Mouse (Mus musculus) forebrain, postnatal 0 days (tissue): ENCODE measurements around the gene Tpk1. TPM values are rescaled to one million over a fixed set of nuclear protein-coding genes. Genes with fewer than 3 reads are reported as not detected.

Experiments used
- ATAC-seq: fragments of 200-750 bp; cut with Nextera tagmentation; 2 replicates; pipeline ENCODE4 v1.8.0; 2017; ENCODE audit warnings: mild to moderate bottlenecking, moderate library complexity
- DNase-seq: peaks from one replicate; pipeline ENCODE4 v3.0.0-alpha.2; 2015
- H3K27ac ChIP-seq: fragments of 300-500 bp; sonication (generic); 2 replicates; pipeline ENCODE4 v1.5.1; 2014; ENCODE audit warnings: low read depth, mild to moderate bottlenecking, antibody characterized with exemption, low read length, moderate library complexity, mixed read lengths
- H3K27me3 ChIP-seq: fragments of 300-500 bp; sonication (generic); 2 replicates; pipeline ENCODE4 v1.6.1; 2014; ENCODE audit warnings: mild to moderate bottlenecking, low read length, mixed read lengths; ENCODE audit not compliant: insufficient read depth
- H3K36me3 ChIP-seq: fragments of 300-500 bp; sonication (generic); 2 replicates; pipeline ENCODE4 v1.6.1; 2014; ENCODE audit warnings: mild to moderate bottlenecking, moderate library complexity; ENCODE audit not compliant: insufficient read depth
- H3K4me1 ChIP-seq: fragments of 300-500 bp; sonication (generic); 2 replicates; pipeline ENCODE4 v1.6.1; 2014; ENCODE audit warnings: antibody characterized with exemption; ENCODE audit not compliant: insufficient read depth
- H3K4me2 ChIP-seq: fragments of 300-500 bp; sonication (generic); 2 replicates; pipeline ENCODE4 v1.6.1; 2014; ENCODE audit warnings: low read depth, mild to moderate bottlenecking, moderate library complexity
- H3K4me3 ChIP-seq: fragments of 300-500 bp; sonication (generic); 2 replicates; pipeline ENCODE4 v1.5.1; 2014; ENCODE audit warnings: low read depth, low read length, mixed read lengths
- H3K9ac ChIP-seq: fragments of 300-500 bp; sonication (generic); 2 replicates; pipeline ENCODE4 v1.6.1; 2014; ENCODE audit warnings: mild to moderate bottlenecking
- H3K9me3 ChIP-seq: fragments of 300-500 bp; sonication (generic); 2 replicates; pipeline ENCODE4 v1.6.1; 2016; ENCODE audit warnings: low read length
- CTCF ChIP-seq: sonication (generic); IDR thresholded peaks from 2 replicates; pipeline ENCODE4 v1.5.1; 2016; ENCODE audit warnings: antibody characterized with exemption, control low read depth, low read depth
- WGBS: fragments of 180-500 bp; shearing (Covaris S2); extraction: QIAGEN DNeasy Blood & Tissue Kit; methylation state at CpG from one replicate; pipeline ENCODE4 v1.1.7; 2014; 5-methylcytosine and 5-hydroxymethylcytosine counted together
- polyA plus RNA-seq: library from polyadenylated mRNA; unstranded; fragments of >200 nt; fragmentation: Nextera tagmentation; extraction: Ambion mirVana; gene quantifications from 2 replicates; pipeline ENCODE4 v1.2.1, GENCODE M21; 2015
- total RNA-seq: library from RNA; depleted of rRNA; stranded (reverse); fragments of >200 nt; gene quantifications from 2 replicates; pipeline ENCODE4 v1.2.3, GENCODE M21; 2014

Tpk1 gene
- total and polyA plus RNA-seq, 2 experiments from 2014 or later = 4.7 to 5.0 TPM

DNA sequence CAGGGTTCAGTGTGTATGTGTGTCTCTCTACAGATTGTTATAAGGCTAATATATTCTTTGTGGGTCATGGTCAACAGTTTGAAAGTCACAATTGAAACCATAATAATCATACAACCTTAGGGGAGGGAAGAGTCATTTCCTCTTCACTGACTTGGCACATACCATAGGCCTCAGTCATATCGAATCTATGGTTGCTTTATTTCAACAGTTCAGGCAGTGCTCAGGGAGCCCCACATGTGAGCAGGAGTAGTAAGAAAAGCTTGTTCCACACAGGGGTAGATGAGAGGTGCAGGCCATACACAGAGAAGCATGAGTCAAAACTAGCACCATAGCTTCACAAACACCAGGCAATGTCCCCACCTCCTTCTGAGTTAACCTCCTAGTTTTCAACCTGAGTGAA, 323.1 kb downstream of the Tpk1 start:
- no peaks in the 10 kb centered on the region for H3K27me3 ChIP-seq
- no peaks in the 10 kb centered on the region for H3K4me1 ChIP-seq
- no peak overlapping the region for H3K4me3 ChIP-seq
- no peak for TF ChIP-seq CTCF
- H3K9me3 ChIP-seq = no peaks in the 10 kb centered on the region
- H3K36me3 ChIP-seq = no peaks in the 10 kb centered on the region
- no peak for DNase-seq
- H3K9ac ChIP-seq = no peak overlapping the region
- ATAC-seq = no peak
- WGBS = 80% methylated on average over 1 of the region's 1 CpGs
- no peak overlapping the region for H3K4me2 ChIP-seq
- no peak overlapping the region for H3K27ac ChIP-seq

DNA sequence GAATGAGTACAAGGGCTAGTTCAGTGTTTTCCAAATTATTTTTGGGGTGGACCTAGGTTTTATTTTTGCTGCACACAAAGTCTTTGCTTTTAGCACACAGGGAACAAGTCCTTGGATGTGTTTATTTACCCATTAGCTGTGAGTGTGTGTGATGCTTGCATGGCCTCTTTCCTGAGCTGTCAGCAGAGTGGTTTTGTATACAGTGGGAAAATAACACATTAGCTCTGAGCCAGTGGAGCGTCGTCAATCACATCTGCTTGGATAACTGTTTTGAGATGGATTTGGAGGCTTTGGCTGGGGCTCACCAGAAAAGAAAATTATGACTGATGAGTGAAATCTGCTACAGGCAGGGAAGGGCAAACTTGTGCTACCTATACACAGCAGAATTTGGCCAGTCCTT, 323.7 kb downstream of the Tpk1 start:
- Histone ChIP-seq H3K36me3 (no peaks in the 10 kb centered on the region), H3K27me3 (no peaks in the 10 kb centered on the region), H3K9ac (no peak overlapping the region), H3K4me2 (no peak overlapping the region), H3K27ac (no peak overlapping the region), H3K4me3 (no peak overlapping the region), H3K9me3 (no peaks in the 10 kb centered on the region), H3K4me1 (no peaks in the 10 kb centered on the region)
- no peak for DNase-seq
- no peak for ATAC-seq
- WGBS = 19% methylated on average over 2 of the region's 2 CpGs
- no peak for TF ChIP-seq CTCF

DNA sequence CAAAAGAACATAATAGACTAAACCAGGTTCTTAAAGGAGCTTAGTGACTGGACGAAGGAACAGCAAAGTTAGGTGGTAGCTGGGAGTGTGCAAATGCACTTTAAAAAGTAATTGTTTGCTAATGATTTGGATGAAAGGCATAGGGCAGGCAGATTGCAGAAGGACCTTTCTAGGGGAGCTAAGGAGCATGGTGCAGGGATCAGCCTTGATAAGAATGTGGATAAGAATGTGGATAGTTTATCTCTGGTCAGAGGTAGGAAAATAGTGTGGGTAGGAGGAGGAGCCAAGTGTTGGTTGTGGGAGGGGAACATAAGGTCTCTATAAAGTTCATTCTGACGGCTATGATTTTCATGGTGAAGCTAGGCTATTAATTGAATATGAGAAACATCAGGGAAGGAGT, 327.3 kb downstream of the Tpk1 start:
- Histone ChIP-seq H3K27me3 (no peaks in the 10 kb centered on the region), H3K36me3 (no peaks in the 10 kb centered on the region), H3K4me1 (no peaks in the 10 kb centered on the region), H3K4me2 (no peak overlapping the region), H3K4me3 (no peak overlapping the region), H3K9me3 (no peaks in the 10 kb centered on the region), H3K9ac (no peak overlapping the region), H3K27ac (no peak overlapping the region)
- no peak for DNase-seq
- no peak for TF ChIP-seq CTCF
- WGBS = 70% methylated on average over 2 of the region's 2 CpGs
- ATAC-seq = no peak

DNA sequence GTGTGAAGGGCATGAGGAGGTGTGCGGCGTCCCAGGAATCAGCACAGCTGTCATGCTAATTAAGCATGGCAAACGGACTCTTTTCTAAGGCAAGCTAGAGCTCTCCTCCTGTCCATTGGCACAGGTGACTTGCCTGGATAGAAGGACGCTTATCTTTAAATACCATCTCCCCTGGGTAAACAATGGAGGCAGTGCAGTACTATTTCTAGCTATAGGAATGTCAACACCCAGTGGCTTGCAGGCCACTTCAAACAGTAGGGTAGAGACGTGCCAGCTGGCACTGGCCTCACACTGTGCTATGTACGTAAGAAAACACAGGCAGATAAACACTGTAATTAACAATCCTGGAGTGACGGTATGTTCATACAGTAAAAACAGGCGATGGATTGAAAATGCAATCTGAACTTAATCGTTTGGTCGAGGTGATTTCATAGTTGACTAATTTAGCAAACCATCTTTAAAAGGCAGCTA, 328.6 kb downstream of the Tpk1 start:
- no peaks in the 10 kb centered on the region for H3K9me3 ChIP-seq
- no peak overlapping the region for H3K4me3 ChIP-seq
- WGBS = 29% methylated on average over 10 of the region's 10 CpGs
- DNase-seq (peak; percentile 22), ATAC-seq (peak; percentile 60)
- H3K36me3 ChIP-seq = no peaks in the 10 kb centered on the region
- H3K27me3 ChIP-seq = no peaks in the 10 kb centered on the region
- no peaks in the 10 kb centered on the region for H3K4me1 ChIP-seq
- no peak for TF ChIP-seq CTCF
- H3K4me2 ChIP-seq = no peak overlapping the region
- H3K27ac ChIP-seq = no peak overlapping the region
- no peak overlapping the region for H3K9ac ChIP-seq

DNA sequence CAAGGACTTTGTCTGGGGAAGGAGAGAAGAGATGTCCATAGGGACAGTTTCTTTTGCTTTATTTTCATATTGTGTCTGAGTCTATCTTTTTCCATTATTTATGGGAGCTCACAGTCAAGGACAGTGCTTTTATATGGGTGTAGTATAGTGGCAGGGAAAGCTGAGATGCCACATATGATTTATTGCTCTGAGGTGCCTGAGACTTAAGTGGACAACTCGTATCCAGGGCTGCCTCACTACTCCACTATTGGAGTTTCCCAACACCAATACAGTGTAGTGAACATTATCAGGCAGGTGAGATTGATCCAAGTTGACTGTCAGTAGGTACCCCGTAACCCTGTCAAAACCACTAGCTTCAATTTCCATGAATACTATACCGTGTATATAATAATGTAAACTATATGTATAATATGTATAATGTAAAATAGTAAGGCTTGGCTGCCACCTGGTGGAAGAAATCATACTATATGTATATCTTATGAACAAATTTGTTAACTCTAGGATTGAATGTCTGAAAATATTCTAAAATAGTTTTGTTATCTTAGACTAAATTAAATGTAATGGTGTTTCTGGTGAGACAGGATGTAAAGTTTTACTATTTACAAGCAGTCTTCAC, 330.4 kb downstream of the Tpk1 start:
- no peak overlapping the region for H3K27ac ChIP-seq
- no peaks in the 10 kb centered on the region for H3K9me3 ChIP-seq
- H3K4me1 ChIP-seq = no peaks in the 10 kb centered on the region
- no peak for TF ChIP-seq CTCF
- ATAC-seq (peak; percentile 53; the same call in 1 of the 2 replicates), DNase-seq (peak; percentile 57)
- H3K9ac ChIP-seq = no peak overlapping the region
- H3K36me3 ChIP-seq = no peaks in the 10 kb centered on the region
- no peaks in the 10 kb centered on the region for H3K27me3 ChIP-seq
- no peak overlapping the region for H3K4me2 ChIP-seq
- H3K4me3 ChIP-seq = no peak overlapping the region
- WGBS = 76% methylated on average over 3 of the region's 3 CpGs

DNA sequence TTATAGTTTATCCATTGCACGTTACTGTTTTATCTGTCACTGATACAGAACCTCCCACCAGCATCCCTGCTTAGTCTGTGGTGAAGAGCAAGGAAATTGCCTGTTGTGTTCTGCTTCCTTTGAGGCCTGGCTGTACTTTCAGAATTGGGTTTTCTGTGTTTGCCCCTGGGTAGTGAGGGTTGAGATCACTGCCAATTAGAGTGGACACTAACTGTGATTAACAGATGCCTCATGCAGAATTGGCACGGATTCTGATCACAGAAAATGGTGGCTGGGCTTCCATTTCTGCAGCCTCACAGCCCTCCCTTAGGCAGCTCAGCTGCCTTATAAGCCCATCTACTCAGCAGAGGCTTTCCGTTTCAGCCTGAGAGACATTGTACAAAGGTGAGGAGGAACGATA, 332.6 kb downstream of the Tpk1 start:
- ATAC-seq (no peak), DNase-seq (no peak)
- no peak for TF ChIP-seq CTCF
- Histone ChIP-seq H3K27me3 (no peaks in the 10 kb centered on the region), H3K4me3 (no peak overlapping the region), H3K36me3 (no peaks in the 10 kb centered on the region), H3K4me1 (no peaks in the 10 kb centered on the region), H3K27ac (no peak overlapping the region), H3K9me3 (no peaks in the 10 kb centered on the region), H3K9ac (no peak overlapping the region), H3K4me2 (no peak overlapping the region)
- 27% methylated on average over 4 of the region's 4 CpGs for WGBS

DNA sequence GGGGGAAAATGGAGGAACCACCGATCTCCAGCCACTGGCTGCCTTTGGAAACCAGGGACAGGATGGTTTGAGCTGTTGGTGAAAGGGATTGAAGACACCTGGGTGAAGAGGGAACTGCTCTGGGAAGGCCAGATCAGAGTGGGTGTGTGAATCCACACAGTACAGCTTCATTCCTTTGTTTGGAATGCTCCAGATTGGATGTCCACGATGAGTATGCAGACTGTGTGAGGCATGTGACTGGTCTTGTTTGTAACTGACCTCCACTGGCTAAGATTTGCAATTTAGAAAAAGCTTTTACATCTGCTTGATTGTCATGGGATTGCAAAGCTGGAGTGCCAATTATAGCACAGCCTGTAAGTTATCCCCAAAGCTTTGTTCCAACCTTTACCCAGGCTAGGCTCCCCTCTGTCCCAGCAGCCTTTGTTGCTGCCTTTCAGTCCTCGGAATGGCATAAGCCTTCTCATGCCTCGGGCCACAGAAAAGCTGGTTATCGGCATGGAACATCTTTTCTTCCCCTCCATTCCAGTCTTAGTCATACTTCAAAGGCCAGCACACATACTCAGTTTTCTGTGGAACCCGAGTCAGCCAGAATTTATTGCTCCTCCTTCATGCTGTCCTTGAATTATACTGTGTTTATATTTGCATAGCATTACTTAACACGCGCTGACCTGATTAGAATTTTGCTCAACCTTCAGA, 353.0 kb downstream of the Tpk1 start:
- Histone ChIP-seq H3K4me1 (no peaks in the 10 kb centered on the region), H3K9ac (no peak overlapping the region), H3K4me2 (no peak overlapping the region), H3K27me3 (no peaks in the 10 kb centered on the region), H3K36me3 (no peaks in the 10 kb centered on the region), H3K27ac (no peak overlapping the region), H3K4me3 (no peak overlapping the region), H3K9me3 (no peaks in the 10 kb centered on the region)
- no peak for DNase-seq
- ATAC-seq = peak; percentile 53
- 35% methylated on average over 8 of the region's 8 CpGs for WGBS
- TF ChIP-seq CTCF = no peak
